Mouse (Mus musculus) MEL (cell line): Measurements from ENCODE around the gene Bad. TPM values are rescaled to one million over a fixed set of nuclear protein-coding genes. Genes with fewer than 3 reads are reported as not detected.

ENCODE experiments used
- DNase-seq: peaks from one replicate; pipeline ENCODE4 v3.0.0; 2011; ENCODE audit warnings: low read depth, low spot score
- H3K27ac ChIP-seq: 2 replicates; pipeline ENCODE4 v1.5.1; 2012; ENCODE audit warnings: low read depth, mild to moderate bottlenecking, control low read depth, low read length, moderate library complexity; ENCODE audit not compliant: control insufficient read depth
- H3K27me3 ChIP-seq, 2 experiments: fragments of 150-350 bp in 1 of 2; sonication (generic) in 1 of 2; 2 replicates each; pipeline ENCODE4 v1.6.1; 2012; ENCODE audit warnings: low read length in 2 of 2, mild to moderate bottlenecking in 2 of 2, improper control_type of control experiment in 1 of 2, moderate library complexity in 1 of 2; ENCODE audit not compliant: insufficient read depth in 2 of 2, control insufficient read depth in 1 of 2
- H3K36me3 ChIP-seq, 2 experiments: 2 replicates each; pipeline ENCODE4 v1.6.1; 2012 to 2014; ENCODE audit warnings: low read length in 2 of 2, improper control_type of control experiment in 1 of 2, inconsistent platforms in 1 of 2, mild to moderate bottlenecking in 1 of 2; ENCODE audit not compliant: insufficient read depth in 2 of 2, control insufficient read depth in 1 of 2
- H3K4me1 ChIP-seq, 2 experiments: fragments of 150-350 bp in 1 of 2; sonication (generic) in 1 of 2; 2 replicates each; pipeline ENCODE4 v1.6.1; 2012; ENCODE audit warnings: low read length in 2 of 2, improper control_type of control experiment in 1 of 2, mild to moderate bottlenecking in 1 of 2; ENCODE audit not compliant: insufficient read depth in 2 of 2, control insufficient read depth in 1 of 2
- H3K4me3 ChIP-seq, 2 experiments: fragments of 150-350 bp in 1 of 2; sonication (generic) in 1 of 2; 2 replicates each; pipeline ENCODE4 v1.5.1; 2012; ENCODE audit warnings: low read depth in 2 of 2, low read length in 2 of 2, mild to moderate bottlenecking in 2 of 2, moderate library complexity in 2 of 2, control low read depth in 1 of 2, improper control_type of control experiment in 1 of 2; ENCODE audit not compliant: control insufficient read depth in 1 of 2, insufficient read depth in 1 of 2
- H3K79me2 ChIP-seq: 2 replicates; pipeline ENCODE4 v1.6.1; 2012; ENCODE audit warnings: mild to moderate bottlenecking, low read length, moderate library complexity; ENCODE audit not compliant: control insufficient read depth, poor library complexity, insufficient read depth
- H3K9ac ChIP-seq: 2 replicates; pipeline ENCODE4 v1.6.1; 2012; ENCODE audit warnings: low read depth, mild to moderate bottlenecking, control low read depth, low read length, moderate library complexity; ENCODE audit not compliant: control insufficient read depth, poor library complexity, severe bottlenecking
- H3K9me3 ChIP-seq: fragments of 150-350 bp; sonication (generic); replicated peaks from 2 replicates; pipeline ENCODE4 v1.6.1; 2012; ENCODE audit warnings: mild to moderate bottlenecking, low read length, improper control_type of control experiment, moderate library complexity; ENCODE audit not compliant: insufficient read depth
- BHLHE40 ChIP-seq: IDR thresholded peaks from 2 replicates; pipeline ENCODE4 v1.6.1; 2012; ENCODE audit warnings: low read depth, mild to moderate bottlenecking, inconsistent platforms, low read length, improper control_type of control experiment, borderline replicate concordance
- CHD2 ChIP-seq: IDR thresholded peaks from 2 replicates; pipeline ENCODE4 v1.6.1; 2011; ENCODE audit warnings: low read length, improper control_type of control experiment
- ELF1 ChIP-seq: IDR thresholded peaks from 2 replicates; pipeline ENCODE4 v1.6.1; 2014; ENCODE audit warnings: low read depth, mild to moderate bottlenecking, inconsistent platforms, low read length, improper control_type of control experiment, moderate library complexity
- ETS1 ChIP-seq: IDR thresholded peaks from 2 replicates; pipeline ENCODE4 v1.6.1; 2012; ENCODE audit warnings: low read depth, mild to moderate bottlenecking, inconsistent platforms, low read length, improper control_type of control experiment, moderate library complexity
- KAT2A ChIP-seq: conservative IDR thresholded peaks from 2 replicates; pipeline ENCODE4 v1.6.1; 2012; ENCODE audit warnings: low read depth, low read length, improper control_type of control experiment, inconsistent platforms
- MAFK ChIP-seq: IDR thresholded peaks from 2 replicates; pipeline ENCODE4 v1.6.1; 2011; ENCODE audit warnings: low read depth, mild to moderate bottlenecking, low read length, improper control_type of control experiment, borderline replicate concordance
- MXI1 ChIP-seq: IDR thresholded peaks from 2 replicates; pipeline ENCODE4 v1.6.1; 2011; ENCODE audit warnings: mild to moderate bottlenecking, low read depth, low read length, improper control_type of control experiment
- MYB ChIP-seq: IDR thresholded peaks from 2 replicates; pipeline ENCODE4 v1.6.1; 2011; ENCODE audit warnings: mild to moderate bottlenecking, low read depth, low read length, improper control_type of control experiment
- NELFE ChIP-seq: IDR thresholded peaks from 2 replicates; pipeline ENCODE4 v1.6.1; 2011; ENCODE audit warnings: low read depth, low read length, improper control_type of control experiment
- POLR2AphosphoS2 ChIP-seq: IDR thresholded peaks from 2 replicates; pipeline ENCODE4 v1.6.1; 2011; ENCODE audit warnings: low read length, improper control_type of control experiment
- SMC3 ChIP-seq: IDR thresholded peaks from 2 replicates; pipeline ENCODE4 v1.6.1; 2011; ENCODE audit warnings: low read depth, low read length, improper control_type of control experiment
- TBP ChIP-seq: IDR thresholded peaks from 2 replicates; pipeline ENCODE4 v1.8.0; 2011; ENCODE audit warnings: low read depth, low read length, improper control_type of control experiment
- USF1 ChIP-seq: IDR thresholded peaks from 2 replicates; pipeline ENCODE4 v1.6.1; 2014; ENCODE audit warnings: low read depth, mild to moderate bottlenecking, inconsistent platforms, low read length, improper control_type of control experiment, moderate library complexity
- ZKSCAN1 ChIP-seq: IDR thresholded peaks from 2 replicates; pipeline ENCODE4 v1.6.1; 2012; ENCODE audit warnings: low read depth, mild to moderate bottlenecking, inconsistent platforms, low read length, improper control_type of control experiment, moderate library complexity
- ZMIZ1 ChIP-seq: IDR thresholded peaks from 2 replicates; pipeline ENCODE4 v1.6.1; 2012; ENCODE audit warnings: low read depth, mild to moderate bottlenecking, inconsistent platforms, low read length, improper control_type of control experiment, moderate library complexity
- ZNF384 ChIP-seq: IDR thresholded peaks from 2 replicates; pipeline ENCODE4 v1.6.1; 2012; ENCODE audit warnings: low read depth, mild to moderate bottlenecking, inconsistent platforms, low read length, improper control_type of control experiment
- polyA plus RNA-seq, 2 experiments: library from polyadenylated mRNA; stranded (reverse) in 1 of 2; unstranded in 1 of 2; fragments of >175 nt in 1 of 2; fragments of >200 nt in 1 of 2; gene quantifications; 2 replicates each; pipeline versions ENCODE4 v1.2.1 to v1.2.4; 2012; ENCODE audit warnings: low replicate concordance in 2 of 2, low read depth in 1 of 2; ENCODE audit not compliant: insufficient read length in 2 of 2, insufficient read depth in 1 of 2, missing spikeins in 1 of 2
- total RNA-seq: library from RNA; depleted of rRNA; stranded (reverse); fragments of 300-350 nt; gene quantifications from 2 replicates; pipeline ENCODE4 v1.2.3, GENCODE M21; 2012

Gene Bad
- total and polyA plus RNA-seq, 3 experiments: 51.7 to 69.7 TPM; not detected in 1

- TF ChIP-seq USF1 (no peak), ELF1 (no peak), MAFK (no peak), ETS1 (no peak), TBP (no peak), KAT2A (no peak), ZMIZ1 (no peak), ZNF384 (no peak), ZKSCAN1 (no peak), SMC3 (no peak)
These were observed 34.2 kb downstream of the Bad start, which contains the start of gene Plcb3 (continued) for GRCm38 (mm10) chr19:6975537-6976521.

GRCm38 (mm10) chr19:6977759-6978638 is 36.3 kb downstream of the Bad start:
- Histone ChIP-seq H3K9ac (peak overlapping the region; percentile 67), H3K9me3 (no peaks in the 10 kb centered on the region), H3K4me1 (peaks cover 0 to 20% of the 10 kb centered on the region in 2 experiments; a peak in 3 of 4 replicates), H3K79me2 (peaks cover 39% of the 10 kb centered on the region), H3K27ac (peak overlapping the region; percentile 57), H3K27me3 (no peaks in the 10 kb centered on the region), H3K4me3 (no peak overlapping the region), H3K36me3 (peaks cover 0 to 23% of the 10 kb centered on the region in 2 experiments; a peak in 2 of 4 replicates)
- DNase-seq: peak; percentile 34
- TF ChIP-seq ZMIZ1 (0 out of 2 replicates have a peak, but pooled peaks have one; percentile 54), SMC3 (0 out of 2 replicates have a peak, but pooled peaks have one; percentile 4), CHD2 (no peak), MXI1 (0 out of 2 replicates have a peak, but pooled peaks have one; percentile 58), MYB (0 out of 2 replicates have a peak, but pooled peaks have one; percentile 6), NELFE (0 out of 2 replicates have a peak, but pooled peaks have one; percentile 24)

GRCm38 (mm10) chr19:6978639-6978974 is 36.9 kb downstream of the Bad start:
- no peak for TF ChIP-seq BHLHE40
- 0 out of 2 replicates have a peak, but pooled peaks have one; percentile 18 for TF ChIP-seq MXI1
- TF ChIP-seq POLR2AphosphoS2: peak; percentile 65

More at GRCm38 (mm10) chr19:6978639-6978974, 36.9 kb downstream of the Bad start:
- Histone ChIP-seq H3K9ac (peak overlapping the region; percentile 67), H3K4me1 (peaks cover 0 to 19% of the 10 kb centered on the region in 2 experiments; a peak in 2 of 4 replicates), H3K79me2 (peaks cover 39% of the 10 kb centered on the region), H3K36me3 (peaks cover 0 to 23% of the 10 kb centered on the region in 2 experiments; a peak in 2 of 4 replicates), H3K9me3 (no peaks in the 10 kb centered on the region), H3K27ac (peak overlapping the region; percentile 57), H3K27me3 (no peaks in the 10 kb centered on the region), H3K4me3 (peak overlapping the region; percentile 9 to 60)
- DNase-seq: no peak
